Mouse (Mus musculus) megakaryocyte, embryonic 14.5 days (primary cell): ENCODE data around the gene Susd4.

ENCODE experiments used
- FLI1 ChIP-seq: IDR thresholded peaks from 2 replicates; pipeline ENCODE4 v1.6.1; 2012; ENCODE audit warnings: low read length, inconsistent platforms, mixed read lengths
- GATA1 ChIP-seq: IDR thresholded peaks from 3 replicates; pipeline ENCODE4 v1.6.1; 2012; ENCODE audit warnings: mixed read lengths, low read length, inconsistent platforms, borderline replicate concordance

DNA sequence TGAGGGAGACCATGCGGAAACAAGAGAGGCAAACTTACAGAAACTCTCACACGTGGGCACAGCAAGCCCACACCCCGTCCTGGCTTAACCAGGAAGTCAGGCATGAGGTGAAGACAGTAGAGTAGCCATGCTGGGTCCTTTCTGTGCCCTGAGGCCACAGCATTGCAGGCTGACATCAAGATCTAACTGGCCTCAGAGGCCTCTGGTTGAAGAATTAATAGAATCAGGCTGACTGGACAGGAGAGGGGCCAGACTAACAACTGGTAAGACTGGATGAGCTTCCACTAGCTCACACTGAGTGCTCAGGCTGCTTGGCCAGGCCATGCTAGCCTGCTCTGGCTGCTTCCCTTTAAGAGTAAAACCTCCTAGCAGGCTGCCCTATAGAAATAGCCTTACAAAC lies 145.4 kb downstream of the Susd4 start:
- TF ChIP-seq GATA1 = no peak
- no peak for TF ChIP-seq FLI1
